Mouse (Mus musculus) left cerebral cortex, adult 6 months (tissue): ENCODE data around the gene Jmjd8. TPM values are rescaled to one million over a fixed set of nuclear protein-coding genes. Genes with fewer than 3 reads are reported as not detected.

Experiments
- polyA plus RNA-seq: library from polyadenylated mRNA; unstranded; fragments of <200 nt; fragmentation: Nextera tagmentation; gene quantifications from 2 replicates; pipeline ENCODE4 v1.2.3, GENCODE M21; 2021

The Jmjd8 gene
- polyA plus RNA-seq, 1 experiment from 2014 or later = 33.5 TPM

Other genes starting within 250 kb of the Jmjd8 start
- 27.9 and 28.9 TPM in 2 replicates for gene Lmf1, start 249.8 kb upstream of the Jmjd8 start, polyA plus RNA-seq
- gene Gng13, start 111.7 kb upstream of the Jmjd8 start, polyA plus RNA-seq = 835 and 992 TPM in 2 replicates
- 0.97 and 1.5 TPM in 2 replicates for gene Chtf18, start 101.4 kb upstream of the Jmjd8 start, polyA plus RNA-seq
- 59.3 and 64.4 TPM in 2 replicates for gene Rpusd1, start 101.2 kb upstream of the Jmjd8 start, polyA plus RNA-seq
- 0.20 and 0.21 TPM in 2 replicates for gene Mslnl, start 92.8 kb upstream of the Jmjd8 start, polyA plus RNA-seq
- gene Msln, start 74.5 kb upstream of the Jmjd8 start, polyA plus RNA-seq = 0.72 and 1.0 TPM in 2 replicates
- 27.4 and 37.4 TPM in 2 replicates for gene Narfl, start 55.1 kb upstream of the Jmjd8 start, polyA plus RNA-seq
- gene Haghl, start 43.2 kb upstream of the Jmjd8 start, polyA plus RNA-seq = 114 and 123 TPM in 2 replicates
- 0.31 and 0.39 TPM in 2 replicates for gene Ccdc78, start 42.3 kb upstream of the Jmjd8 start, polyA plus RNA-seq
- gene Fam173a, start 36.0 kb upstream of the Jmjd8 start, polyA plus RNA-seq = 147 and 187 TPM in 2 replicates
- gene AC134908.4, start 33.2 kb upstream of the Jmjd8 start, polyA plus RNA-seq = 4.0 and 5.4 TPM in 2 replicates
- gene Metrn, start 31.7 kb upstream of the Jmjd8 start, polyA plus RNA-seq = 11.7 and 12.8 TPM in 2 replicates
- gene Fbxl16, start 19.8 kb upstream of the Jmjd8 start, polyA plus RNA-seq = 213 and 331 TPM in 2 replicates
- 12.1 and 16.0 TPM in 2 replicates for gene Wdr24, start 5.2 kb upstream of the Jmjd8 start, polyA plus RNA-seq
- gene Stub1, start 4.5 kb downstream of the Jmjd8 start, polyA plus RNA-seq = 348 and 416 TPM in 2 replicates
- gene Rhbdl1, start 8.4 kb downstream of the Jmjd8 start, polyA plus RNA-seq = 10.7 and 55.8 TPM in 2 replicates
- 1.4 and 5.1 TPM in 2 replicates for gene Gm20683, start 12.9 kb downstream of the Jmjd8 start, polyA plus RNA-seq
- 7.3 and 8.2 TPM in 2 replicates for gene Rhot2, start 16.0 kb downstream of the Jmjd8 start, polyA plus RNA-seq
- 1.5 and 2.0 TPM in 2 replicates for gene Wdr90, start 32.6 kb downstream of the Jmjd8 start, polyA plus RNA-seq
- 35.6 and 38.4 TPM in 2 replicates for gene Mcrip2, start 39.9 kb downstream of the Jmjd8 start, polyA plus RNA-seq
- 65.7 and 79.7 TPM in 2 replicates for gene Mettl26, start 46.2 kb downstream of the Jmjd8 start, polyA plus RNA-seq
- gene Wfikkn1, start 52.0 kb downstream of the Jmjd8 start, polyA plus RNA-seq = 0.06 and 0.07 TPM in 2 replicates
- 8.7 and 18.7 TPM in 2 replicates for gene Rab40c, start 90.9 kb downstream of the Jmjd8 start, polyA plus RNA-seq
- 94.5 and 96.0 TPM in 2 replicates for gene Pigq, start 116.1 kb downstream of the Jmjd8 start, polyA plus RNA-seq
- gene Nhlrc4, start 116.1 kb downstream of the Jmjd8 start, polyA plus RNA-seq = 0.26 and 0.48 TPM in 2 replicates
- 0.49 and 0.78 TPM in 2 replicates for gene A930017K11Rik, start 123.7 kb downstream of the Jmjd8 start, polyA plus RNA-seq
- 9.2 and 14.4 TPM in 2 replicates for gene Capn15, start 156.9 kb downstream of the Jmjd8 start, polyA plus RNA-seq
- 7.5 and 13.3 TPM in 2 replicates for gene Rab11fip3, start 240.7 kb downstream of the Jmjd8 start, polyA plus RNA-seq